Mouse (Mus musculus) testis, adult 2 months (tissue): ENCODE results near the gene Shc3. TPM values are rescaled to one million over a fixed set of nuclear protein-coding genes. Genes with fewer than 3 reads are reported as not detected.

Experiments
- H3K27ac ChIP-seq: fragments of 200-500 bp; 2 replicates; pipeline ENCODE4 v1.5.1; 2012; ENCODE audit warnings: low read depth, low read length; ENCODE audit not compliant: control insufficient read depth, insufficient read depth
- H3K27me3 ChIP-seq: fragments of 200-500 bp; 2 replicates; pipeline ENCODE4 v1.6.1; 2012; ENCODE audit warnings: mild to moderate bottlenecking, low read length, moderate library complexity; ENCODE audit not compliant: control insufficient read depth, insufficient read depth
- H3K36me3 ChIP-seq: fragments of 200-500 bp; 2 replicates; pipeline ENCODE4 v1.6.1; 2012; ENCODE audit warnings: mild to moderate bottlenecking, low read length; ENCODE audit not compliant: control insufficient read depth, insufficient read depth
- H3K4me1 ChIP-seq: fragments of 200-500 bp; 2 replicates; pipeline ENCODE4 v1.6.1; 2012; ENCODE audit warnings: low read length; ENCODE audit not compliant: control insufficient read depth, insufficient read depth
- H3K4me3 ChIP-seq: fragments of 200-500 bp; 2 replicates; pipeline ENCODE4 v1.5.1; 2012; ENCODE audit warnings: low read depth, mild to moderate bottlenecking, low read length, moderate library complexity, mixed read lengths; ENCODE audit not compliant: control insufficient read depth
- CTCF ChIP-seq: fragments of 200-500 bp; IDR thresholded peaks from 2 replicates; pipeline ENCODE4 v1.5.1; 2012; ENCODE audit warnings: low read depth, mild to moderate bottlenecking, inconsistent platforms, low read length, moderate library complexity; ENCODE audit not compliant: control insufficient read depth, insufficient read depth, insufficient replicate concordance
- POLR2A ChIP-seq: fragments of 200-500 bp; IDR thresholded peaks from 2 replicates; pipeline ENCODE4 v1.6.1; 2012; ENCODE audit warnings: low read depth, mild to moderate bottlenecking, inconsistent platforms, low read length, moderate library complexity; ENCODE audit not compliant: control insufficient read depth
- polyA plus RNA-seq: library from polyadenylated mRNA; depleted of rRNA; stranded (reverse); fragments of >200 nt; gene quantifications from 2 replicates; pipeline ENCODE4 v1.2.3, GENCODE M21; 2012

The Shc3 gene
- polyA plus RNA-seq, 1 experiment: 1.9 TPM

DNA sequence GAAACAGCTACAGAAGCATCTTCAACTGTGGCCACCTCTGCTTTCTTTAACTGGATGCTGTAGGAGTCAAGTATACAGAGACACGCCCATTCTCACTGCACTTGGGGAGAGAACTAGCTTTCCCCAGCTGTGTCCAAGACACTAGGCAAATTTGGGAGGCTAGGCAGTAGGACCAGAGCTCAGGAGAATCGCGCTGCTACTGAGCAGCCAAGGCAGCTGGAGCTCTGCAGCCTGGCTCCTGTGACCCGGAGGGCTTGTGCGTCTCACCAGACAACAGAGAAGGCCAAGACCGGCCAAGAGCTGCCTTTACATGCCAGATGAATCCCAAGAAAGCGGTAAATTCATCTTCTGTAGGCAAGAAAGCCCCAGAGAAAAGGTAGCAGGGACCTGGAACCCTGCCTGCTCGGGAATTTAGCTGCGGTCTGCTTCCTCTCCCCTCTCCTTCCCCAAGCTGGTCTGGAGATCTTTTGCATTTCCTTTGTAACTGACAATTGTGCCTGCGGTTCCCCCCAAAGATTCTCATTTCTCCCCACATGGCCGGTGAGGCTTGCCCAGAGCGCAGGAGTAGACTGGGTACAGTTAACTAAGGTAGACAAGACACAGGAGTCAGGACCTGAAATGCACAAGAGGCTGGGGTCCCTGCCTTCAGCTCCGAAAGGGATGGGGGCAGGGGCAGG is 161.5 kb downstream of the Shc3 start:
- Histone ChIP-seq H3K4me3 (no peak overlapping the region), H3K4me1 (peaks cover 8% of the 10 kb centered on the region), H3K27me3 (no peaks in the 10 kb centered on the region), H3K27ac (no peak overlapping the region), H3K36me3 (no peaks in the 10 kb centered on the region)
- TF ChIP-seq CTCF: no peak
- no peak for TF ChIP-seq POLR2A

DNA sequence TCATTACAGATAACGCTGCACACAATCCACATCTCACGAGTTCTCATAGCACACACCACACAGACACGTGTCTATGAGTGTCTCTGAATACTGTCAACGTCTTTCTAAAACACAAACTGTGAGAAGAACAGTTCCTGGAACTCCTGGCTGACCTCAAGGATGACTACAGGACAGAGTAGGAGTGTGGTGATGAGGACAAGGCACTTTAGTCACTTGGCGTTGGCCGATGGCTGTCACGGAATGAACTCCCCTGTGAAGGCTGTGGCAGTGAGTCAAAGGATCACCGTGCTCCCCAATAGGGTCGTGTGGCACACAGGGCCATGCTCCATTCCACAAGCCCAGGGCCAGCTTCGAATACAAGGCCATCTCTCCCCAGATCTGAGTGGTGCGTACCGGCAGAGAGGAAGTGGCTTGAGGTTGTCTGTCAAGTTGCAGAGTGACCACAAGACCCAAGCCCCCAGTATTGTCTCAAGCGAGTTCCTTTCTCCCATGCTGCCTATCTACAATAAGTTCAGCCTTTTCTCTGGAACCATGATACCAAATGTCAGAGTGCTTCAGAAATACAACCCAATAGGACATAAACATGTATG is 163.4 kb downstream of the Shc3 start:
- TF ChIP-seq POLR2A (no peak), CTCF (no peak)
- H3K27ac ChIP-seq: no peak overlapping the region
- peaks cover 8% of the 10 kb centered on the region for H3K4me1 ChIP-seq
- H3K4me3 ChIP-seq: no peak overlapping the region
- H3K27me3 ChIP-seq: no peaks in the 10 kb centered on the region
- H3K36me3 ChIP-seq: no peaks in the 10 kb centered on the region

GRCm38 (mm10) chr13:51404566-51404965 is 164.7 kb downstream of the Shc3 start:
- TF ChIP-seq POLR2A (no peak), CTCF (no peak)
- no peak overlapping the region for H3K4me3 ChIP-seq
- no peaks in the 10 kb centered on the region for H3K36me3 ChIP-seq
- H3K27ac ChIP-seq: no peak overlapping the region
- peaks cover 12% of the 10 kb centered on the region for H3K4me1 ChIP-seq
- no peaks in the 10 kb centered on the region for H3K27me3 ChIP-seq

GRCm38 (mm10) chr13:51400736-51401501 is 168.3 kb downstream of the Shc3 start:
- TF ChIP-seq POLR2A (no peak), CTCF (no peak)
- Histone ChIP-seq H3K4me3 (no peak overlapping the region), H3K27me3 (no peaks in the 10 kb centered on the region), H3K4me1 (peaks cover 7% of the 10 kb centered on the region), H3K27ac (no peak overlapping the region), H3K36me3 (no peaks in the 10 kb centered on the region)

DNA sequence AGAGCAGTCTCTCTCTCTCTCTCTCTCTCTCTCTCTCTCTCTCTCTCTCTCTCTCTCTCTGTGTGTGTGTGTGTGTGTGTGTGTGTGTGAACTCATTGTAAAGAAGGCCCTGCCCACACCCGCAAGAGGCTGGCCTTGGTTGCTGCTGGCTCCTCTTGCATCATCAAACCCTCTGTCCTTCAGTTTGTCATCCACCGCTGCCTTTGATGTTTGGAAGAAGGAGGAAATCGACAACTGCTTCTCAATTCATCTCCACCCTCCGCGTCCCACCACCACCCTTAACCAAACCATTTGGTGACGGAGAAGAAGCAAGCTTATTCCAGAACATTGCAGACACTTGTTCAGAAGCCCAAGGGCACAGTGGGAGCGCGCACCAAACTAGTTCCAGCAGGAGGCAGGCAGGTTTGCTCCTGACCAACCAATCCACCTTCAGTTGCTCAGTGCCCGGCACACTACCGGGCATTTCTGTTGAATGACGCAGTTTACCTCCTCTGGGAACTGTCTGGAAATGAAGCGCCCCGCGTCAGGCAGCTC is 169.0 kb downstream of the Shc3 start:
- H3K27ac ChIP-seq: no peak overlapping the region

GRCm38 (mm10) chr13:51399562-51399961 is 169.7 kb downstream of the Shc3 start:
- Histone ChIP-seq H3K4me3 (no peak overlapping the region), H3K4me1 (peaks cover 7% of the 10 kb centered on the region), H3K27me3 (no peaks in the 10 kb centered on the region), H3K27ac (no peak overlapping the region), H3K36me3 (no peaks in the 10 kb centered on the region)
- no peak for TF ChIP-seq CTCF
- no peak for TF ChIP-seq POLR2A

More for the DNA sequence above, 169.0 kb downstream of the Shc3 start:
- Histone ChIP-seq H3K4me3 (no peak overlapping the region), H3K4me1 (peaks cover 7% of the 10 kb centered on the region), H3K36me3 (no peaks in the 10 kb centered on the region), H3K27me3 (no peaks in the 10 kb centered on the region)
- TF ChIP-seq CTCF (no peak), POLR2A (no peak)

- Histone ChIP-seq H3K36me3 (no peaks in the 10 kb centered on the region), H3K27ac (no peak overlapping the region), H3K27me3 (no peaks in the 10 kb centered on the region), H3K4me1 (peaks cover 4% of the 10 kb centered on the region; the same call in 1 of the 2 replicates), H3K4me3 (no peak overlapping the region)
- TF ChIP-seq POLR2A: no peak
- TF ChIP-seq CTCF: no peak
Measured at GRCm38 (mm10) chr13:51397861-51398260, 171.4 kb downstream of the Shc3 start.
